Mouse (Mus musculus): Measurements from ENCODE around the gene Zbtb37. TPM values are rescaled to one million over a fixed set of nuclear protein-coding genes. Genes with fewer than 3 reads are reported as not detected.

Gene Zbtb37
- 10.1 and 12.9 TPM in 2 replicates for polyA plus RNA-seq (2015; fragmentation: Nextera tagmentation; extraction: Ambion mirVana)

GRCm38 (mm10) chr1:161034435-161035280 lies at the start of gene Zbtb37:
Gene Zbtb37 (minus strand): TSS chr1:161034849.
- peak; percentile 94 for ATAC-seq
- Histone ChIP-seq H3K27me3 (no peaks in the 10 kb centered on the region), H3K27ac (peak within 1 kb of the TSS; percentile 89), H3K4me2 (peak within 1 kb of the TSS; percentile 87), H3K36me3 (ENCODE audit: poor library complexity, severe bottlenecking) (peaks cover 59% of the 10 kb centered on the region), H3K9me3 (replicated peaks) (no peaks in the 10 kb centered on the region), H3K9ac (peak within 1 kb of the TSS; percentile 98), H3K4me1 (peaks cover 40% of the 10 kb centered on the region), H3K4me3 (peak within 1 kb of the TSS; percentile 86)
- under 1% methylated on average over 68 of the region's 76 CpGs for WGBS

- Histone ChIP-seq H3K9ac (no peak overlapping the region), H3K27me3 (no peaks in the 10 kb centered on the region), H3K9me3 (replicated peaks) (no peaks in the 10 kb centered on the region), H3K4me2 (no peak overlapping the region), H3K4me1 (peaks cover 19% of the 10 kb centered on the region), H3K27ac (no peak overlapping the region), H3K4me3 (no peak overlapping the region), H3K36me3 (ENCODE audit: poor library complexity, severe bottlenecking) (peaks cover 30% of the 10 kb centered on the region)
- no peak for ATAC-seq
- 92% methylated on average over 3 of the region's 3 CpGs for WGBS
Observed at GRCm38 (mm10) chr1:161077243-161077642, 42.6 kb upstream of the Zbtb37 start.

- H3K36me3 ChIP-seq (ENCODE audit: poor library complexity, severe bottlenecking) = peaks cover 23% of the 10 kb centered on the region
- H3K27ac ChIP-seq = no peak overlapping the region
- H3K9me3 ChIP-seq (replicated peaks) = no peaks in the 10 kb centered on the region
- H3K27me3 ChIP-seq = no peaks in the 10 kb centered on the region
- H3K9ac ChIP-seq = no peak overlapping the region
- no peak for ATAC-seq
- no peak overlapping the region for H3K4me2 ChIP-seq
- peaks cover 29% of the 10 kb centered on the region for H3K4me1 ChIP-seq
- H3K4me3 ChIP-seq = no peak overlapping the region
- 90% methylated on average over 6 of the region's 6 CpGs for WGBS
Observed at GRCm38 (mm10) chr1:161076238-161076637, 41.6 kb upstream of the Zbtb37 start.

GRCm38 (mm10) chr1:161071272-161071620 lies 36.6 kb upstream of the Zbtb37 start:
- under 1% methylated on average over 12 of the region's 12 CpGs for WGBS
- H3K4me1 ChIP-seq = peaks cover 45% of the 10 kb centered on the region
- peak overlapping the region; percentile 83 for H3K4me2 ChIP-seq
- no peaks in the 10 kb centered on the region for H3K9me3 ChIP-seq (replicated peaks)
- peak overlapping the region; percentile 82 for H3K4me3 ChIP-seq
- H3K36me3 ChIP-seq (ENCODE audit: poor library complexity, severe bottlenecking) = no peaks in the 10 kb centered on the region
- peak overlapping the region; percentile 86 for H3K9ac ChIP-seq
- ATAC-seq = no peak
- H3K27ac ChIP-seq = peak overlapping the region; percentile 51
- H3K27me3 ChIP-seq = no peaks in the 10 kb centered on the region

- Histone ChIP-seq H3K4me1 (peaks cover 45% of the 10 kb centered on the region), H3K27me3 (no peaks in the 10 kb centered on the region), H3K4me3 (peak within 1 kb of the TSS; percentile 82), H3K9me3 (replicated peaks) (no peaks in the 10 kb centered on the region), H3K9ac (peak within 1 kb of the TSS; percentile 86), H3K27ac (peak within 1 kb of the TSS; percentile 65), H3K36me3 (ENCODE audit: poor library complexity, severe bottlenecking) (no peaks in the 10 kb centered on the region), H3K4me2 (peak within 1 kb of the TSS; percentile 83)
- peak; percentile 98 for ATAC-seq
- under 1% methylated on average over 57 of the region's 57 CpGs for WGBS
Observed at GRCm38 (mm10) chr1:161070352-161071271, 36.0 kb upstream of the Zbtb37 start, which contains the start of the genes Dars2 and Cenpl. Gene Dars2 (minus strand): TSS chr1:161070658. Gene Cenpl (plus strand): TSS chr1:161070713.

- H3K9me3 ChIP-seq (replicated peaks) = no peaks in the 10 kb centered on the region
- no peak for ATAC-seq
- H3K9ac ChIP-seq = no peak overlapping the region
- no peaks in the 10 kb centered on the region for H3K4me1 ChIP-seq
- H3K27me3 ChIP-seq = no peaks in the 10 kb centered on the region
- no peak overlapping the region for H3K4me3 ChIP-seq
- H3K36me3 ChIP-seq (ENCODE audit: poor library complexity, severe bottlenecking) = peaks cover 30% of the 10 kb centered on the region
- no peak overlapping the region for H3K27ac ChIP-seq
- WGBS = 75% methylated on average over 1 of the region's 1 CpGs
- no peak overlapping the region for H3K4me2 ChIP-seq
Observed at GRCm38 (mm10) chr1:161063351-161063750, 28.7 kb upstream of the Zbtb37 start.

GRCm38 (mm10) chr1:161057164-161057563 lies 22.5 kb upstream of the Zbtb37 start:
- no peaks in the 10 kb centered on the region for H3K9me3 ChIP-seq (replicated peaks)
- H3K4me3 ChIP-seq = no peak overlapping the region
- no peak for ATAC-seq
- H3K27ac ChIP-seq = no peak overlapping the region
- no peak overlapping the region for H3K9ac ChIP-seq
- H3K4me1 ChIP-seq = no peaks in the 10 kb centered on the region
- peaks cover 47% of the 10 kb centered on the region for H3K36me3 ChIP-seq (ENCODE audit: poor library complexity, severe bottlenecking)
- H3K4me2 ChIP-seq = no peak overlapping the region
- WGBS = 96% methylated on average over 1 of the region's 1 CpGs
- no peaks in the 10 kb centered on the region for H3K27me3 ChIP-seq

- no peaks in the 10 kb centered on the region for H3K4me1 ChIP-seq
- H3K9me3 ChIP-seq (replicated peaks) = no peaks in the 10 kb centered on the region
- no peaks in the 10 kb centered on the region for H3K27me3 ChIP-seq
- peaks cover 73% of the 10 kb centered on the region for H3K36me3 ChIP-seq (ENCODE audit: poor library complexity, severe bottlenecking)
- no peak overlapping the region for H3K9ac ChIP-seq
- H3K4me2 ChIP-seq = no peak overlapping the region
- no peak overlapping the region for H3K27ac ChIP-seq
- no peak overlapping the region for H3K4me3 ChIP-seq
- no peak for ATAC-seq
- 86% methylated on average over 3 of the region's 3 CpGs for WGBS
Observed at GRCm38 (mm10) chr1:161046972-161047371, 12.3 kb upstream of the Zbtb37 start.

- Histone ChIP-seq H3K27ac (no peak overlapping the region), H3K9me3 (replicated peaks) (no peaks in the 10 kb centered on the region), H3K27me3 (no peaks in the 10 kb centered on the region), H3K4me3 (no peak overlapping the region), H3K4me1 (peaks cover 24% of the 10 kb centered on the region), H3K36me3 (ENCODE audit: poor library complexity, severe bottlenecking) (peaks cover 79% of the 10 kb centered on the region), H3K9ac (no peak overlapping the region), H3K4me2 (no peak overlapping the region)
- ATAC-seq = no peak
- WGBS = 93% methylated on average over 7 of the region's 7 CpGs
Observed at GRCm38 (mm10) chr1:161041261-161042020, 6.8 kb upstream of the Zbtb37 start.

- H3K36me3 ChIP-seq (ENCODE audit: poor library complexity, severe bottlenecking) = peaks cover 78% of the 10 kb centered on the region
- 0 out of 2 replicates have a peak overlapping the region, but pooled peaks have one; percentile 41 for H3K27ac ChIP-seq
- ATAC-seq = no peak
Observed at GRCm38 (mm10) chr1:161040855-161041254, 6.2 kb upstream of the Zbtb37 start.

GRCm38 (mm10) chr1:161040426-161040770 lies 5.7 kb upstream of the Zbtb37 start:
- H3K27ac ChIP-seq = 0 out of 2 replicates have a peak overlapping the region, but pooled peaks have one; percentile 41

More at GRCm38 (mm10) chr1:161040855-161041254, 6.2 kb upstream of the Zbtb37 start:
- Histone ChIP-seq H3K27me3 (no peaks in the 10 kb centered on the region), H3K9me3 (replicated peaks) (no peaks in the 10 kb centered on the region), H3K4me3 (no peak overlapping the region), H3K4me1 (peaks cover 27% of the 10 kb centered on the region), H3K9ac (no peak overlapping the region), H3K4me2 (no peak overlapping the region)

More at GRCm38 (mm10) chr1:161040426-161040770, 5.7 kb upstream of the Zbtb37 start:
- WGBS = 59% methylated on average over 1 of the region's 1 CpGs
- Histone ChIP-seq H3K4me3 (no peak overlapping the region), H3K9ac (no peak overlapping the region), H3K27me3 (no peaks in the 10 kb centered on the region), H3K4me2 (no peak overlapping the region), H3K9me3 (replicated peaks) (no peaks in the 10 kb centered on the region), H3K4me1 (peaks cover 27% of the 10 kb centered on the region), H3K36me3 (ENCODE audit: poor library complexity, severe bottlenecking) (peaks cover 74% of the 10 kb centered on the region)
- ATAC-seq = no peak
